Mouse (Mus musculus): ENCODE measurements around the gene Tbx10.

GRCm38 (mm10) chr19:3945872-3946564 is 46.5 kb upstream of the Tbx10 start:
- TF ChIP-seq CTCF (IDR thresholded peaks at IDR 0.05; ENCODE audit: borderline replicate concordance, insufficient read depth, low read depth, low read length) (no peak), POLR2A (IDR thresholded peaks at IDR 0.05; ENCODE audit: borderline replicate concordance, insufficient read depth, low read length) (no peak)
